Mouse (Mus musculus) midbrain, embryonic 16.5 days (tissue): ENCODE data around the gene Vmn1r208. TPM values are rescaled to one million over a fixed set of nuclear protein-coding genes. Genes with fewer than 3 reads are reported as not detected.
"Not testable (repeated sequence)": the region's sequence is repeated elsewhere in the genome, so short reads cannot be mapped to it uniquely, and the experiment has no call there.

Experiments used
- ATAC-seq: fragments of 200-750 bp; cut with Nextera tagmentation; 2 replicates; pipeline ENCODE4 v1.8.0; 2017; ENCODE audit warnings: moderate TSS enrichment
- H3K27ac ChIP-seq: fragments of 300-500 bp; sonication (generic); 2 replicates; pipeline ENCODE4 v1.5.1; 2014; ENCODE audit warnings: mild to moderate bottlenecking, low read length, mixed read lengths
- H3K27me3 ChIP-seq: fragments of 300-500 bp; sonication (generic); 2 replicates; pipeline ENCODE4 v1.6.1; 2014; ENCODE audit warnings: low read depth, low read length, mixed read lengths; ENCODE audit not compliant: control insufficient read depth, insufficient read depth
- H3K36me3 ChIP-seq: fragments of 300-500 bp; sonication (generic); 2 replicates; pipeline ENCODE4 v1.6.1; 2014; ENCODE audit warnings: mild to moderate bottlenecking, low read length, moderate library complexity, mixed read lengths; ENCODE audit not compliant: control insufficient read depth, insufficient read depth
- H3K4me1 ChIP-seq: fragments of 300-500 bp; sonication (generic); 2 replicates; pipeline ENCODE4 v1.6.1; 2014; ENCODE audit warnings: mild to moderate bottlenecking, low read length, mixed read lengths; ENCODE audit not compliant: control insufficient read depth, insufficient read depth
- H3K4me2 ChIP-seq: fragments of 300-500 bp; sonication (generic); 2 replicates; pipeline ENCODE4 v1.6.1; 2014; ENCODE audit warnings: mild to moderate bottlenecking, low read length, mixed read lengths
- H3K4me3 ChIP-seq: fragments of 300-500 bp; sonication (generic); 2 replicates; pipeline ENCODE4 v1.5.1; 2014; ENCODE audit warnings: low read depth, mild to moderate bottlenecking, low read length, moderate library complexity, mixed read lengths
- H3K9ac ChIP-seq: fragments of 300-500 bp; sonication (generic); 2 replicates; pipeline ENCODE4 v1.6.1; 2014; ENCODE audit warnings: low read depth, low read length, mixed read lengths
- H3K9me3 ChIP-seq: fragments of 300-500 bp; sonication (generic); replicated peaks from 2 replicates; pipeline ENCODE4 v1.6.1; 2014; ENCODE audit warnings: mild to moderate bottlenecking, low read length, mixed read lengths; ENCODE audit not compliant: control insufficient read depth, poor library complexity, severe bottlenecking
- WGBS: fragments of 180-500 bp; shearing (Covaris S2); extraction: QIAGEN DNeasy Blood & Tissue Kit; methylation state at CpG from one replicate; pipeline ENCODE4 v1.1.7; 2014; 5-methylcytosine and 5-hydroxymethylcytosine counted together
- polyA plus RNA-seq: library from polyadenylated mRNA; unstranded; fragments of >200 nt; fragmentation: Nextera tagmentation; extraction: Ambion mirVana; gene quantifications from 2 replicates; pipeline ENCODE4 v1.2.1, GENCODE M21; 2015

The Vmn1r208 gene
- not detected in 2 replicates for polyA plus RNA-seq

GRCm38 (mm10) chr13:22777300-22777699, at the start of gene Vmn1r208:
Gene Vmn1r208, minus strand, starts transcription at chr13:22777400.
- no CpG with 5 or more reads among the region's 7 CpGs for WGBS
- H3K27ac ChIP-seq, H3K4me3 ChIP-seq, H3K9me3 ChIP-seq, H3K36me3 ChIP-seq, H3K9ac ChIP-seq, H3K4me1 ChIP-seq, H3K27me3 ChIP-seq, ATAC-seq, H3K4me2 ChIP-seq: not testable (repeated sequence)

- not testable (repeated sequence) for H3K4me2 ChIP-seq, H3K36me3 ChIP-seq, H3K27me3 ChIP-seq, H3K4me1 ChIP-seq, H3K4me3 ChIP-seq, H3K27ac ChIP-seq, H3K9me3 ChIP-seq, ATAC-seq, H3K9ac ChIP-seq
- 100% methylated on average over 1 of the region's 1 CpGs for WGBS
These were observed 44.4 kb upstream of the Vmn1r208 start for GRCm38 (mm10) chr13:22821601-22822000.

GRCm38 (mm10) chr13:22809582-22809981, 32.4 kb upstream of the Vmn1r208 start, which contains the start of gene Vmn1r209:
Gene Vmn1r209, minus strand, starts transcription at chr13:22809682.
- ATAC-seq, H3K4me3 ChIP-seq, H3K9ac ChIP-seq: not testable (repeated sequence)

DNA sequence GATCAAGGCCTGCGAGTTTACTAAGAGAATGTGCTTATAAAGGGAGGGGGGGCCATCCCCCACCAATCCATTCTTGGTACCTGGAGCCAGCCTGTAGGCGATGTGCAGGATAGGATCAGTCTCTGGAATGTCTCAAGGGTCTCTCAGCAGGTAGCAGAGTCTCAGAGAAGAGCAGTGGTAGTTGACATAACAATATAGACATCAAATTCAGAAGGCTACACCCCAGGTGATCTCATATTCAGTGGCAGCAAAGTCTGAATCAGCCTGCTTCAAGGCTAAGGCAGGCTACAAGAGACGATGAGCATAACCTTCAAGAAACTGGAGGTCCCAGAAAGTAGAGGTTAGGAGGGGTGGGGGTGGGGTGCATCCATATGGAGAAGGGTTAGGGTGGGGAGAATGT, 10.9 kb upstream of the Vmn1r208 start:
- not testable (repeated sequence) for ATAC-seq, H3K36me3 ChIP-seq

More at GRCm38 (mm10) chr13:22809582-22809981, 32.4 kb upstream of the Vmn1r208 start, which contains the start of gene Vmn1r209:
- H3K36me3 ChIP-seq, H3K9me3 ChIP-seq, H3K4me2 ChIP-seq, H3K27ac ChIP-seq, H3K27me3 ChIP-seq, H3K4me1 ChIP-seq: not testable (repeated sequence)

GRCm38 (mm10) chr13:22784159-22784558, 7.0 kb upstream of the Vmn1r208 start:
- H3K4me1 ChIP-seq, ATAC-seq: not testable (repeated sequence)

More for the DNA sequence above, 10.9 kb upstream of the Vmn1r208 start:
- H3K9ac ChIP-seq, H3K9me3 ChIP-seq, H3K4me1 ChIP-seq, H3K27me3 ChIP-seq, H3K4me3 ChIP-seq, H3K4me2 ChIP-seq, H3K27ac ChIP-seq: not testable (repeated sequence)
- WGBS: 74% methylated on average over 3 of the region's 3 CpGs

DNA sequence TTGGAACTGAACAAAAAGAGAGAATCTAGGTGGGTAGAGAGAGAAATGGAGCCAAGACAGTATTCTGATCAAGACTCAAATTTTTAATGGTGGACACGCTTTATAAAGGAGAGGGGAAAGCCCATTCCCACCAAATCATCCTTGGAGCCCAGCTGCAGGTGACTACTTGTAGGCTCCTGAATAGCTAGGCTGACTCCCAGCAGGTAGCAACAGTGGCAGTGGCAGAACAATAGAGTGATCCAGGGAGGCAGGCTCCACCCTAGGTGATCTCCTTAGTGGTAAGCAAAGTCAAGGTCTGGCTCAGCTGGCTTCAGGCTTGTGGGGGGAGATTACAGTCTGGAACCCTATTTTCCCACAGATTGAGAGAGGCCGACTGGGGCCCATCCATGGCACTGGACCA, 5.6 kb downstream of the Vmn1r208 start:
- WGBS: 82% methylated on average over 1 of the region's 2 CpGs

More at GRCm38 (mm10) chr13:22784159-22784558, 7.0 kb upstream of the Vmn1r208 start:
- H3K27ac ChIP-seq, H3K4me2 ChIP-seq, H3K4me3 ChIP-seq, H3K27me3 ChIP-seq, H3K9me3 ChIP-seq, H3K36me3 ChIP-seq, H3K9ac ChIP-seq: not testable (repeated sequence)

GRCm38 (mm10) chr13:22747524-22747923, 29.7 kb downstream of the Vmn1r208 start:
- H3K36me3 ChIP-seq: no peaks in the 10 kb centered on the region
- H3K27me3 ChIP-seq: no peaks in the 10 kb centered on the region
- no peak overlapping the region for H3K4me3 ChIP-seq
- H3K4me1 ChIP-seq: no peaks in the 10 kb centered on the region
- no peak overlapping the region for H3K27ac ChIP-seq
- no peak overlapping the region for H3K4me2 ChIP-seq
- ATAC-seq: no peak
- H3K9me3 ChIP-seq: no peaks in the 10 kb centered on the region
- H3K9ac ChIP-seq: no peak overlapping the region

More for the DNA sequence above, 5.6 kb downstream of the Vmn1r208 start:
- not testable (repeated sequence) for H3K27me3 ChIP-seq, ATAC-seq, H3K9ac ChIP-seq, H3K27ac ChIP-seq, H3K4me2 ChIP-seq, H3K9me3 ChIP-seq, H3K36me3 ChIP-seq, H3K4me3 ChIP-seq, H3K4me1 ChIP-seq

DNA sequence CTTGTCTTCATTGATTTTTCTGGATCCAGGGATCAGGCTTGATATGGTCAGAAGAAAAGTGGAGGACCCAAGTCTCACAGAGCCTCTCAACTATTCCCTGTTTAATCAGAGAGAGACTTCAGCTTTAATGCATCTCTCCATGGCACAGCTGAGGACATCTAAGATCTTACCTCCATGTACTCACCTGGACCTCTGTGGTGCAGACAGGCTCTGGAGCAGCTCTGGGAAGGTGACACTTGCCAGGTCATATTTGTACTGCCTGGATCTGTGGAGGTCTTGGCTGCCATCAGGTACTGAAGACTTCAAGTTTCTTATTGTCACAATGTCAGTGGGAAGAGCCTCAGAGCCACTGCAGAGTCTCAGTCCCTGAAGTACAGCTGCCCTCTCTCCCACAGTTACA, 47.7 kb downstream of the Vmn1r208 start, which contains the start of gene Vmn1r207-ps:
Vmn1r207-ps (minus strand) TSS at position 101 of the 400 bp plus-strand sequence.
- not testable (repeated sequence) for H3K4me1 ChIP-seq, H3K36me3 ChIP-seq, H3K27ac ChIP-seq, H3K9me3 ChIP-seq, H3K9ac ChIP-seq, ATAC-seq, H3K4me3 ChIP-seq, H3K27me3 ChIP-seq, H3K4me2 ChIP-seq
